Mouse (Mus musculus): Measurements from ENCODE around the gene Sf1. TPM values are rescaled to one million over a fixed set of nuclear protein-coding genes. Genes with fewer than 3 reads are reported as not detected.

Sf1 gene
- polyA plus RNA-seq, 1 experiment from 2014 or later: 129 TPM

- no peaks in the 10 kb centered on the region for H3K9me3 ChIP-seq
- peak; percentile 5 for ATAC-seq
- H3K4me3 ChIP-seq (replicated peaks): peak overlapping the region; percentile 96
- H3K4me1 ChIP-seq (replicated peaks): peaks cover 9% of the 10 kb centered on the region
- H3K27ac ChIP-seq: peak overlapping the region; percentile 99
- H3K36me3 ChIP-seq: peaks cover 9% of the 10 kb centered on the region
- H3K4me2 ChIP-seq (replicated peaks): peak overlapping the region; percentile 72
- no peaks in the 10 kb centered on the region for H3K27me3 ChIP-seq (replicated peaks)
- WGBS: under 1% methylated on average over 55 of the region's 55 CpGs
- peak overlapping the region; percentile 99 for H3K9ac ChIP-seq
These were observed 831 bp downstream of the Sf1 start for GRCm38 (mm10) chr19:6364317-6364725.

DNA sequence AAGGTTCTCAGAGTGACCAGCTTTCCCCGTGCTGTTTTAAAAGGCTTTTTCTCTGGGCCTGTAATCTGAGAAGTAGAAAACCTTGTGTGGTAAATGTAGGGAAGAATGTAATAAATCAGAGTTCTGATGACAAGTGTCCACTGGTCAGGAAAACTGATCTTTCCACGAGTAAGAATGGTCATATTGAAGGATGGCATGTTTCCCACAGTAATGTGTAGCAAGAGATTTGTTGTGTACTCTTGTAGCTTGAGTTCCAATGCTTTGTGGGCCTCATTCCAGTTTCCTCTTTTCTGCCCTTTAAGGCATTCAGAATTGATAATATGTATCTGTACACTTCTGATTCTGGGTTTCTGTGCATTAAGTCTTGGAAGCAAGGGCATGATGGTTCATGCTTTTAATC, 1.4 kb downstream of the Sf1 start:
- Histone ChIP-seq H3K9me3 (no peaks in the 10 kb centered on the region), H3K27ac (no peak overlapping the region; the same call in 1 of the 2 replicates), H3K4me1 (replicated peaks) (peaks cover 9% of the 10 kb centered on the region), H3K36me3 (peaks cover 9% of the 10 kb centered on the region), H3K4me2 (replicated peaks) (peak overlapping the region; percentile 72), H3K4me3 (replicated peaks) (peak overlapping the region; percentile 96), H3K9ac (peak overlapping the region; percentile 99), H3K27me3 (replicated peaks) (no peaks in the 10 kb centered on the region)
- 0% methylated on average over 2 of the region's 2 CpGs for WGBS
- no peak for ATAC-seq

GRCm38 (mm10) chr19:6370175-6370574, 6.7 kb downstream of the Sf1 start:
- 89% methylated on average over 2 of the region's 2 CpGs for WGBS
- no peaks in the 10 kb centered on the region for H3K9me3 ChIP-seq
- no peak for ATAC-seq
- H3K4me1 ChIP-seq (replicated peaks): peaks cover 8% of the 10 kb centered on the region
- no peak overlapping the region for H3K9ac ChIP-seq
- no peak overlapping the region for H3K4me3 ChIP-seq (replicated peaks)
- H3K27me3 ChIP-seq (replicated peaks): no peaks in the 10 kb centered on the region
- H3K4me2 ChIP-seq (replicated peaks): no peak overlapping the region
- no peak overlapping the region for H3K27ac ChIP-seq
- peaks cover 58% of the 10 kb centered on the region for H3K36me3 ChIP-seq

- Histone ChIP-seq H3K27me3 (replicated peaks) (no peaks in the 10 kb centered on the region), H3K9ac (no peak overlapping the region), H3K9me3 (no peaks in the 10 kb centered on the region), H3K36me3 (peaks cover 72% of the 10 kb centered on the region), H3K27ac (no peak overlapping the region), H3K4me3 (replicated peaks) (no peak overlapping the region), H3K4me1 (replicated peaks) (0 out of 2 replicates have a peak, but pooled peaks cover 3% of the 10 kb centered on the region), H3K4me2 (replicated peaks) (no peak overlapping the region)
- ATAC-seq: no peak
- 91% methylated on average over 3 of the region's 3 CpGs for WGBS
These were observed 8.9 kb downstream of the Sf1 start for GRCm38 (mm10) chr19:6372433-6372832.

GRCm38 (mm10) chr19:6373539-6374400, 10.3 kb downstream of the Sf1 start:
- Histone ChIP-seq H3K4me2 (replicated peaks) (no peak overlapping the region), H3K4me1 (replicated peaks) (0 out of 2 replicates have a peak, but pooled peaks cover 3% of the 10 kb centered on the region), H3K9ac (no peak overlapping the region), H3K27ac (no peak overlapping the region), H3K9me3 (no peaks in the 10 kb centered on the region), H3K27me3 (replicated peaks) (no peaks in the 10 kb centered on the region), H3K36me3 (peaks cover 82% of the 10 kb centered on the region), H3K4me3 (replicated peaks) (no peak overlapping the region)
- ATAC-seq: no peak
- WGBS: 70% methylated on average over 12 of the region's 12 CpGs

GRCm38 (mm10) chr19:6374571-6374970, 11.1 kb downstream of the Sf1 start:
- no peak overlapping the region for H3K4me3 ChIP-seq (replicated peaks)
- no peak overlapping the region for H3K4me2 ChIP-seq (replicated peaks)
- no peaks in the 10 kb centered on the region for H3K9me3 ChIP-seq
- 0 out of 2 replicates have a peak, but pooled peaks cover 3% of the 10 kb centered on the region for H3K4me1 ChIP-seq (replicated peaks)
- 92% methylated on average over 10 of the region's 10 CpGs for WGBS
- no peak overlapping the region for H3K9ac ChIP-seq
- H3K27me3 ChIP-seq (replicated peaks): no peaks in the 10 kb centered on the region
- H3K27ac ChIP-seq: no peak overlapping the region
- no peak for ATAC-seq
- H3K36me3 ChIP-seq: peaks cover 82% of the 10 kb centered on the region

- H3K9ac ChIP-seq: no peak overlapping the region
- peaks cover 77% of the 10 kb centered on the region for H3K36me3 ChIP-seq
- no peaks in the 10 kb centered on the region for H3K27me3 ChIP-seq (replicated peaks)
- H3K4me2 ChIP-seq (replicated peaks): no peak overlapping the region
- no peak overlapping the region for H3K4me3 ChIP-seq (replicated peaks)
- ATAC-seq: no peak
- 90% methylated on average over 42 of the region's 42 CpGs for WGBS
- H3K27ac ChIP-seq: no peak overlapping the region
- H3K9me3 ChIP-seq: no peaks in the 10 kb centered on the region
- H3K4me1 ChIP-seq (replicated peaks): 0 out of 2 replicates have a peak, but pooled peaks cover 3% of the 10 kb centered on the region
These were observed 12.1 kb downstream of the Sf1 start for GRCm38 (mm10) chr19:6375423-6376254.

- Histone ChIP-seq H3K9me3 (no peaks in the 10 kb centered on the region), H3K9ac (no peak overlapping the region), H3K4me2 (replicated peaks) (no peak overlapping the region), H3K4me3 (replicated peaks) (no peak overlapping the region), H3K27me3 (replicated peaks) (no peaks in the 10 kb centered on the region), H3K4me1 (replicated peaks) (0 out of 2 replicates have a peak, but pooled peaks cover 3% of the 10 kb centered on the region), H3K36me3 (peaks cover 71% of the 10 kb centered on the region), H3K27ac (no peak overlapping the region)
- 74% methylated on average over 14 of the region's 14 CpGs for WGBS
- no peak for ATAC-seq
These were observed 12.7 kb downstream of the Sf1 start for GRCm38 (mm10) chr19:6376255-6376564.

DNA sequence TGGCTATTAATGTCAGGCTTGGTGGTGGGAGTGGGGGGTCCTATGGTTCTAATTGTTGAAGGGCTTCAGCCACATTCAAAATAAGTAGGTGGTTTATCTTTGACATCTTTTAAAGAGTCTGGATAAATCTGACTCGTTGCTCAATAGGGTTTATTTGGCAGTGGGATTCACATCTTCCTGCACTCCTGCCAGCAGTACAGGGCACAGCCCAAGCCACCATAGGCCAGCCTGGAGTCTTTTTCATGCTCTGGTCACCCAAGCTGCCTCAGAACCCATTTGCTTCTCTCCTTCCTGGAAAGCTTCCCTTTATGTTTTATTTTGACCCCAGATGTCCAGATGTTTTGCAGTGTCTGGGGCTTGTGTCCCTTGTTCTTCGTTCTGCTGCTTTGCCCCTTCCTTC, 13.2 kb downstream of the Sf1 start:
- 73% methylated on average over 2 of the region's 2 CpGs for WGBS
- no peak overlapping the region for H3K4me2 ChIP-seq (replicated peaks)
- H3K36me3 ChIP-seq: peaks cover 67% of the 10 kb centered on the region
- H3K27me3 ChIP-seq (replicated peaks): no peaks in the 10 kb centered on the region
- no peaks in the 10 kb centered on the region for H3K9me3 ChIP-seq
- 0 out of 2 replicates have a peak, but pooled peaks cover 3% of the 10 kb centered on the region for H3K4me1 ChIP-seq (replicated peaks)
- no peak overlapping the region for H3K4me3 ChIP-seq (replicated peaks)
- no peak overlapping the region for H3K27ac ChIP-seq
- H3K9ac ChIP-seq: no peak overlapping the region
- no peak for ATAC-seq

DNA sequence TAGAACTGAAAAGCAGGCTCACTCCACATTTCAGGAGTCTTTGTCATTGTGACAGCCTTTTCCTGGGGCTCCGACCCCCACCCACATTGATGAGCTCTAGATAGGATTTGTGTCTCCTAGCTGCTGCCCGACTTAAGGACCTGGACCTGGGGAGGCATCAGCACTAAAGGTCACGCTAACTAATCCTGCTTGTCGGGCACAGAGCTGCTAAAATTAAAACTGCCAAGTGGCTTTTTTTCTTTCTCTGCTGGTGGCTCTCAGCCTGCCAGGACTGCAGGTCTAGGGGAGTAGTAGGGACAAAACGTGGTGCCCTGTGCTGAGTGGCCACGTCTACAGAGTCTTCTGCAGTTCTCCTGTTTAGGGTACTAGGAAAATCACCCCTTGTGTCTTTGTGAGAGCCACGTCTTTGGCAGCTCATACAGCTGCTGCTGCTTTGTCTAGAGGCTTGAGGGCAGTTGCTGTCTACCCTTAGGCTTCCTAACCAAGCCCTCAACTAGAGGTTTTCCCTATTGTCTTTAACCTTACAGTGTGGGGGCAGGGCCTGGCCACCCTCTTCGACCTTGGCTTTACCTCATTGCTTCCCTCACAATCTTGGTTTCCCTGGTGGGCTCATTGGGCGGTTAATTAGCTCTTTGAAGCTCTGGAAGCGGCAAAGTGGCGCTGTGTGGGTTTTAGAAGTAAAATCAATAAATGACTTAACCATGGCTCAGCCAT, 14.0 kb downstream of the Sf1 start:
- Histone ChIP-seq H3K27me3 (replicated peaks) (no peaks in the 10 kb centered on the region), H3K27ac (no peak overlapping the region), H3K4me2 (replicated peaks) (no peak overlapping the region), H3K36me3 (peaks cover 58% of the 10 kb centered on the region), H3K4me3 (replicated peaks) (no peak overlapping the region), H3K9ac (no peak overlapping the region), H3K9me3 (no peaks in the 10 kb centered on the region), H3K4me1 (replicated peaks) (0 out of 2 replicates have a peak, but pooled peaks cover 3% of the 10 kb centered on the region)
- ATAC-seq: no peak
- 83% methylated on average over 11 of the region's 11 CpGs for WGBS

- WGBS: 83% methylated on average over 9 of the region's 9 CpGs
- Histone ChIP-seq H3K9ac (no peak overlapping the region), H3K4me1 (replicated peaks) (peaks cover 12% of the 10 kb centered on the region), H3K27ac (no peak overlapping the region), H3K36me3 (peaks cover 29% of the 10 kb centered on the region), H3K27me3 (replicated peaks) (no peaks in the 10 kb centered on the region), H3K4me3 (replicated peaks) (no peak overlapping the region), H3K9me3 (no peaks in the 10 kb centered on the region), H3K4me2 (replicated peaks) (no peak overlapping the region)
- no peak for ATAC-seq
These were observed 17.1 kb downstream of the Sf1 start for GRCm38 (mm10) chr19:6380411-6381166.
